Mouse (Mus musculus) cerebellum, postnatal 10 days (tissue): ENCODE measurements at regions not wholly inside any gene's neighbourhood (a gene's known extent, or its start where the extent isn't known, plus 50 kb on each side); places are given as distances from the start of the nearest gene placed in this dataset.

Source experiments
- DNase-seq, 2 experiments: peaks; one replicate each; pipeline ENCODE4 v3.0.0; 2021; ENCODE audit warnings: mixed read lengths in 2 of 2

DNA sequence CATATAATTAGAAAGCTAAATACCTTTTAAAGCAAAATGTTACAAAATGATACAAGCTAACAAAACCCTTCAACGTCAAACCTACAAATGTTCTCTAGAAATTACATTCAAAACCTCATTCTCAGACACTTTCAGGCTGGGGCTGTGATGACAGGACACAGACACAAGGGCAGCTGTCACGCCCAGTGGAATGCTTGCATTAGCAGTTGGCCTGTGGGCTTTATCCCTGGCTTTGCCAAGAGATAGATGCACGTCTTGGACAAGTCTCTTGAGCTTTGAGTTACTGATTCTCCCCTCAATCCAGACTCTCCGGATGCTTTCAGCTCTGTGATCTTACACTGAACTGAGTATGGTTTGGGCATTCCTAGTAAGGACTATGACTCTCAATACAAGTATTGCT is 196.1 kb upstream of the Jade1 start:
- DNase-seq, result no peak

DNA sequence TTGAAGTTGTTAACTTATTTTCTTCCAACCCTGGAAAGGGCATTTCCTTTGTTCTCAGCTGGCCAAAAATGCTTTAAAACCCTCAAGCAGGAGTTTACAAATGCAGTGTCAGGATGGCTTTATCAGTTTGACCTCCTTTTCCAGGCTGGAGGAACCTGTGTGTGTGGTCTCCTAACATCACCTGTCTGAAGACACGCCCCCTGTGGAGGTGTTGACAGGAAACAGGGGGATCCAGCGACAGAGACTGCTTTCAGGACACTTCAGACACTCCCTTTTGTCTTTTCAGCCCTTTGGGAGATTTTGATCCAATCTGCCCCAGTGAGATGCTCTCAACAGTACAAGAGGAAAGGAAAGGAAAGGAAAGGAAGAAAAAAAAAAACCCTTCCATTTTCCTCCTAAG is 202.5 kb upstream of the Jade1 start:
- DNase-seq, result no peak

DNA sequence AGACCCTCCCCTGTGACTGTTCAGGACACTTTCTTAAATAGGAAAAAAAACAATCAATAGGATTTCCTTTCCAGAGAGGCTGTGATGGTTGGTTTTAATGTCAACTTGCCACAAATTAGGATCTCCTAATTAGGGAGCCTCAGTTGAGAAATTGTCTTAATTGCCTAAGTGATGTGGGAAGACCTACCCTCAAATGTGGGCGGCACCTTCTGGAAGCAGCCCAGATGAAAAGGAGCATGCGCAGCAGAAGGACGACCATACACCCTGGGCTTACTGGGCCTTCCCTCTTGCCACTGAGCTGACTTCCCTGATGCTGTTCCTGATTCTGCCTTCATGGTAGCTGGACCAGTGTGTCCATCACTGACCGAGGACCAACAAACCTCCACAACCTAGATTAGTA is 203.7 kb upstream of the Jade1 start:
- no peak for DNase-seq

DNA sequence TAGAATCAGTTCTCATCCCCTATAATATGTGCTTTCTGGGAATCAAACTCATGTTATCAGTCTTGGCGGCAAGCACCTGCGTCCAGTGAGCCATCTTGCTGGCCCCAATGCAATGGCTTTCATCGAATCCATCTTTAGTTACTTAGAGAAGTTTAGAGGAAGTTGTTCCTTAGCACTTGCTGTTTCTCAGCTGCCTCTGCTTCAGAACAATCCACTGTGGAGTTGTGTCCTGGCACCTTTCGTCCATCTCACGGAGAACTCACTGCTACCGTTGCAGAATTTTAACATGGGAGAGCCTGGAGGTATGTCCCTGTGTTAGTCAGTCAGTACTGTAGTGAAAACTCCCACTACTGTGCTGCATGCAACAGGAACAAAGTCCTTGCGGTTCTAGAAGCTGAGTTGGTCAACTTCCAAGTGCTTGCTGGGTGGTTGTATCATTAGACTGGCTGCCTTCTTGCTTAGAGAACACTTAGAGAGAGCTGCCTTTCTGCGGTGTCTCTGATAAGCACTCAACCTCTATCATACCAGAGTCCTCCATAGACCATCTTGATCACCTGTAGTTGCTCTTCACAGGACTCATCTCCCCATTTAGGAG is 204.3 kb upstream of the Jade1 start:
- no peak for DNase-seq

DNA sequence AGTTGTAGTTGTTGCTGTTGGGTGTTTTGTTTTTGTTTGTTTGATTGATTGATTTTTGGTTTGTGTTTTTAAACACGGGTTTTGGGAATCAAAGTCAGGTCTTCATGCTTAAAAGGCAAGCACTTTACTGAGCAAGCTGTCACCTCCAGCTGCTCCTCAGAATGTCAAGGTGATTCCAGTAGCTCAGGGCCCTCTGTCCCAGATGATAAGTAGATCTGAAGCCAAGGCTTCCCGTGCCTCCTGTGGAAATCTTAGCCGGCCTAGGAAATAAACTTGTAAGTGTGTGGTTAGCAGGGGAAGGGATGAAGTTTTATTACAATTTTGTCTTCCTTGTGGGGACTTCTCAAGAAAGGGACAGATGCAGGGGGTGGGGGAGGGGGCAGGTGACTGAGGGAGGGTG is 205.2 kb upstream of the Jade1 start:
- no peak for DNase-seq

DNA sequence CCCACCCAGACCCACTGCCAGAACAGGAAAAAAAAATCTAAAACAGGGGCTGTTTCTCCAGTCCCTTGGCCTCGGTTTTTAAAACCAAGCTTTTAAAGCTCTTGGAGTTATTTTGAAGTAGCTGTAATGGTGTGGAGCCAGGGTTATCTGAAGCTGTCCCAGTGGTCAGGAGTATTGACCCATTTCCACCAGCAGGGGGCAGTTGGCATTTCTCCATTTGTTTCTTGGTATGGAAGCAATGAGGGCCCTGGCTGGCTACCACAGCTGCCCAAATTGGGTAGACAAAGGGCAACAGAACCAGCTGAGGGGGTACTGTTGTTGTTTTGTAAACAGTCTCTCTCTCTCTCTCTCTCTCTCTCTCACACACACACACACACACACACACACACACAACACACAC is 206.7 kb upstream of the Jade1 start:
- peak; percentile 45 to 52 for DNase-seq

DNA sequence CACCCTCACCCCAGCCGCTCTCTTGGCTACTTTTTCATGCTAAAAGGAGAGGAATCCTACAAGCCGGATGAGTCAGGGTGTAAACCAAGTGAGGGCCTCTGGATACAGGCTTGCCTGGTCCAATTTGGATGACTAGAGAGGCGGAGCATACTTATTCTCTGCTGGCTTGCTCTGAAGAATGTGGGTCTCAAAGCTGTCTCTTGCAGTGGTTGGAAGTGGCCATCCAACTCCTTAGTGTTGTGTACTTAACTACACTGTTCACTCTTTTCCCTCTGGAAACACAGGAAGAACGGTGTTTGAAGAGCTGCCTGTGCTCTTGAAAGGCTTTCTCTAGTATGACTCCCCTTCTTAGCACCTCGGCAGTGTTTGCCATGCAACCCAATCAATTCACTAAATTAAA is 208.7 kb upstream of the Jade1 start:
- DNase-seq, result no peak

DNA sequence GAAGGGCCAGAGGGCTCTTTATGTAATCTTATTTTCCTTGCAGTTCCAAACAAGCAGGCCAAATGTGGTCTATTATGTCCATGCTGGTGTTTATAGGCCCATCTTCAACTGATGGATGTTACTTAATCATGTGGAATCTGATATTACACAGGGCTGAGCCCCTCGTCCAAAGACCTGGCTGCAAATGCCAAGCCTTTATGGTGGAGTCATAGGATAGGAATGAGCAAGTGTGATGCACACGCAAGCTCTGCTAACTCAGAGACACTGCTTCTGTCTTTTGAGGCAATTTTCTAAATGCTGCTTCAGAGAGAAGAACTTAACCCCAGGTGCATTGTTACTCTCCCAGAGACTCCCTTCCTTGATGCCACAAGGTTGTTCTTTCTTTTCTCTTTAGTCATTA is 212.1 kb upstream of the Jade1 start:
- no peak for DNase-seq

DNA sequence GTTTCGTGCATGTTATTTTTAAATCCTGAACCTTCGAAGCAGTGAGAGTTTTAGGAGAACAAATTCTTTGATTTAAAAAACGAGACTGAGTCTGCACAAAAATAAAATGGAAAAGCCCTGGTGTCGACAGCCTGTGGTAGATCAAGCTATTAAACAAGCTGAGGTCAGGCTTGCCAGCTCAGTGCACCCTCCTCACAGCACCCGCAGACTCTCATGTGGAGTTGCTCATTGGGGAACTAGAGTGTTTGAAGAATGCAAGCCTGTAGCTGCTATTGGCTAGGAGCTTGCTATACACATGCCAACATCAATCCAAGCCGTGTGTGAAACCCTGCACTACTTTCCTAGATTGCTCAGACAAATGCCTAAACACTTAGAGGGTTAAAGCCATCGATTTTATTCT is 223.1 kb upstream of the Jade1 start:
- DNase-seq, result no peak

DNA sequence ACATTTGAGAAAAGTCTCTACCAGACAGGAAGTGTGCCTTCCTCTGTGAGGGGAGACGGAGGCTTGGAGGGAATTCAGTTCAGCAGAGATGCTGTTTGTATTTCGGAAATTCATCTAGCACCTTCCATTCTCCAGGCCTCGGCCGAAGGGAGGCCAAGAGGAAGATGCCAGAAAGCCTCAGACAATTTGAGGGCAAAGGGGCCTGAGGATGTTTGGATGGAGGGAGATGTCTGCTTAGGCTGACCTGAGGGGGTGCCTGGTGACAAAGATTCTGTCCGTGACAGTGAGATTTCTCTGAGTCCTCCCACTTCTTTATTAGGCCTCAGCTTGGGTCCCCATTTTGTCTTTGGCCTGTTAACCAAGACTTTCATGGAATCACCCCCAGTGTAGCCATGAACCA is 225.2 kb upstream of the Jade1 start:
- DNase-seq, result no peak

DNA sequence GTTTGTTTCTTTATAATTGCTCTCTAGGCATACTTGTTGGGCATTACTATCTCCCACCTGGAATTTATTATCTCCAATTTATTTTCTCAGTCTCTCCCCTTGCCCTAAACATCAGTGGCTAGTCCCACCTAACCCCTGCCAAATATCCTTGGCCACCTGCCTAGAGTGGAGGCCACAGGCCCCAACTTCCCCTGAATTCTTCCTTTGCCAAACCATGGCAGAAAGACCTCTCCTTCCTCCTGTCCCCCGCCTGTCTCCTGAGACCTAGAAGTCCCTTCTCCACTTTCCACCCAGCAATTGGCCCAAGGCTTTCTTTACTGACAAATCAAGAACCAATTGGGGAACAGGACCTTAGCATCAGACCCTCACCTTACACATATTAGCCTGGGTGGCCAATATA is 226.7 kb upstream of the Jade1 start:
- peak; percentile 30 to 43 for DNase-seq

DNA sequence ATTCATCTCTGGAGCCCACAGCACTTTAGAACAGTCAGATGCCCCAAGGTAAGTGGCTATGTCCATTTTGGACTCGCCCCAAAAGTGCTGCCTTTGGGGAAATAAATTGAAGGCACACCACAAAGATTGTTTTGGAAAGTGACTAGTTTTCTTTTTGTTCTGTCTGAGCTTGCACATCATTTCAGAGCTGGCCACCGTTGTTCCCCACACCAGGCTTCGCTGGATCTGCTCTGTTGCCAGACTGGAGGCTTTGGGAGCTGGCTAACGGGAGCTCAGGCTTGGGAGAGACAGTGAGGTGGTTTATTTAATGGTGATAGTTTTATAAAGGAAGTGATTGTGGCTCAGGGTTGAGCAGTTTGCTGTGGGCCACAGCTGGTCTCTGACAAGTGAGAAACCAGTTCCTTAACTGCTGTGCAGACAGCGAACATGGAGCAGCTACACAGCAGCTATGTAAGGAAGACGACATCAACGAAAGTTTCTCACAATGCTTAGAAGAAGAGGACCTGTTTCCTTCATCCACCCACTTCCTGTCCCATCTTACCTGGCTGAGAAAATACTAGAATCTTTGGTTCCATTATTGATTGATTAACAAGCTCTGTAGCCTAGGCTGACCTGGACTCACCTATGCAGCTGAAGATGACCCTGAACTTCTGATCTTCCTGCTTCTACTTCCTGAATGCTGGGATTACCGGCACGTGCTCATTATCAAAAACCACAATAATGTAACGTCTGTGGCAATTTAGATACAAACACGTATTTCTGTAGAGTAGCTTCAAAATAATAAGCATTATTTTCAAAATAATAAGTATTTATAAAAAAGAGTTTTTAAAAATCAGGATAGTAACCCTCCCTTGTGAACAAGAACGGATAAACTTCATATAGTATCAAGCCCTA is 229.1 kb upstream of the Jade1 start:
- DNase-seq, result no peak

DNA sequence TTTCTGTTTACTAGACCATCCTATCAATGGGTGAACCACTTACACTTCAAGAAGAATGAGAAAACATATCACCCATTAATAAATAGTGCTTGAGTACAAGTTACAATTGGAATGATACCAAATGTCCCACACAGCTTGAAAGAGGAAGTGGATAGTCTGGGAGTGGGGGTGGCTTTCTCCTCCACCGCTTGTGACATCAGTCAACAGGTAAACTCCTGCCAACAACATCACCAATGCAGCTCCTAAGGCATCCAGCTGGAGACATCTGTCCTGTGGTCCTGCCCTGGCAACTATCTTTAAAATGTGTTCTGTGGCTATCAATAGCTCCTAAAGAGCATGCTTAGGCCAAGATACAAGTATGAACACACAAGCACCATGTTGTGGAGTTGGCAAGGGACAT is 233.7 kb upstream of the Jade1 start:
- DNase-seq, result no peak

DNA sequence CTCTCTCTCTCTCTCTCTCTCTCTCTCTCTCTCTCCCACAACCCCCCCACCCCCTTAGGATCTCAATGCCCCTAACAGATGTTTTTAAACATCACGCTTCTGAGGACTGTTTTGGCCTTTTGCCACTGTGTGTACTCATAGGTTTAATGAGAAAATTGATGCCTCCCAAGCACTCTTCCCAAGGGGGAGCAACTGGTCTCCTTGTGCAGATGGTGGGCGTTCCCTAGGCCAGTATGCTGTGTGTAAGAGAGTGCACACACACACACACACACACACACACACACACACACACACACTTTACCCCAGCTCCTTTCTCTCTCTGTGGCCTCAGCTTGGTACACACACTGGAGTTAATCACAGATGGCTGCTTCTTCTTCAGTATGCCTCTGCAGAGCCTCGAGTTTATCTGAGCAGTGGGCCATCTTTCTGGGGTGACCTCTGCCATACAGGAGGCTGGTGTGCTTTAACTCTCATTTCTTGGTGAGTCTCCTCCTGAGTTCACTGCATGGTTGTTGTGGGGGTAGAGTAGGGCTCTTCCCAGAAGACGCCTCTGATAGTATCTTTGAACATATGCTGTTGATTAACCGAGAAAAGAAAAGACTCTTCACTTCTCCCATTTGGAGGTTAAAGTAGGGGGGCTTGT is 236.2 kb upstream of the Jade1 start:
- DNase-seq, result no peak

DNA sequence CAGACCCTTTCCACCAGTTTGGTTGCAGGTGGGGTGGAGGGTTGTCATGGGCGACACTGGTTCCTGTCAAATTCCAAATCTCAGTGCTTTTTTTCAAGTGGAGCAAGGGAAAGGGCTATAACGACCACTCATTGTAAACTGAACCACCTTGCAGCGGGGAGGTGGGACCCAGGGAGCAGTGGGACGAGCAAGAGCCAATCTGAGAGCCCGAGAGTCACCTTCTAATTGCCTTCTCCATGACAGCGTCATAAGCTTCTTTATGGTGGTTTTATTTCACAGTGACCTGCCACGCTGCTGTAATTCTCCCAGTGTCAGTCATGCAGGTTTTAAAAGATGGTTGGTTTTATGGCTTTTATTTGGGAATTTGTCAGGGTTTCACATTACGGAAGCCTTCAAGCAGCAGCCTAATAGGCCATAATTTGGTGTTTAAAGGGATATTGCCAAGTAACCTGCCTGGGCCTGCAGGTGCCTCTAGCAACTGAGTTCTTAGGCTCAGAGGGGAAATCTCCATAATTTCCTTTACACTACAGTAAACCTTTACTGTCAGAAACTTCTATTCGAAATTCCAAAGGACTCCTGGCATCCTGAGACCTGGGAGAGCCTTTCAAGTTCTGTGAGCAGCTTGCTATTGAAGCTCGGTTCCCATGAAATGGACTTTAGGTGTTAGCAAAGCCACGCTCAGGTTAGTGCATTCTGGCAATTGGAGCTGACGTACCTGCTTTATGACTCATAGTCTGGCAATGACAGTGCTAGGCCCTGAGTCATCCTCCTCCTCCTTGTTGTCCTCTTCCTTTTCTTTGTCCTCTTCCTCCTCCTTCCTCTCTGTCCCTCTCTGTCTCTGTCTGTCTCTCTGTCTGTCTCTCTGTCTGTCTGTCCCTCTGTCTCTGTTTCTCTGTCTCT is 235.6 kb upstream of the Pgrmc2 start:
- no peak for DNase-seq

DNA sequence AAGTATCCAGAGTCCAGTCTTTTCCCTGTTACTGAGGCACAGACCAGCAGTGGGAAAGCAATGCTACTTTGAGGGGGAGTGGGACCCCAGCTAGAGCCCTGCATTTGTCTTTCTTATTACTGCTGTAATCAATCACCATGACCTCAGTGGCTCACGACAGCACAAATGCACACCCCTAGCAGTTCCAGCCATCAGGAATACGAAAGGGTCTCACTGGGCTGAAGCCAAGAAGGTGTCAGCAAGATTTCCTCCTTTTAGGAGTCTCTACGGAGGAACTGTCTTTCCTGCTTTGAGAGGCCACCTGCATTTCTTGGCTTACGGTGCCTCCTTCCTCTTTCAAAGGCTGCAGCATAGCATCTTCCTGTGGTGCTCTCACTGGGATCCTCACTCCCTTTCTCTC is 234.3 kb upstream of the Pgrmc2 start:
- DNase-seq, result no peak

DNA sequence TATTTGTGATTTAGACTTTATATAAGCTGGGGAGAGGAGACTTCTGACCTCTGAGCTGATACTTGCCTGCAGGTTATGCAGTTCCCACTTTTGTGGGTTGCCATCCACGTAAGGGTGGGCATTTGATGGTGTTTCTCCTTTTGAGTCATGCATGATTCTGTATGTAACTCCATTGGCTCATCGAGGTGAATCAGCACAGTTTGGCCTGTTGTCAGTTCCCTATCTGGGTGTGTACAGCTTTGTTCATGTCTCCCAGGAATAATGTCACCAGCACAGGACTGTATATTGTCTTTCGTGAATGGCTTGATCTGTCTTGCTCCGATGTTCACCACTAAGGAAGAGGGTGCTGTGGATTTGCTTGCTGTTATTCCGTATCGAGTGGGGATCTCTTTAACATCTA is 229.6 kb upstream of the Pgrmc2 start:
- no peak for DNase-seq

DNA sequence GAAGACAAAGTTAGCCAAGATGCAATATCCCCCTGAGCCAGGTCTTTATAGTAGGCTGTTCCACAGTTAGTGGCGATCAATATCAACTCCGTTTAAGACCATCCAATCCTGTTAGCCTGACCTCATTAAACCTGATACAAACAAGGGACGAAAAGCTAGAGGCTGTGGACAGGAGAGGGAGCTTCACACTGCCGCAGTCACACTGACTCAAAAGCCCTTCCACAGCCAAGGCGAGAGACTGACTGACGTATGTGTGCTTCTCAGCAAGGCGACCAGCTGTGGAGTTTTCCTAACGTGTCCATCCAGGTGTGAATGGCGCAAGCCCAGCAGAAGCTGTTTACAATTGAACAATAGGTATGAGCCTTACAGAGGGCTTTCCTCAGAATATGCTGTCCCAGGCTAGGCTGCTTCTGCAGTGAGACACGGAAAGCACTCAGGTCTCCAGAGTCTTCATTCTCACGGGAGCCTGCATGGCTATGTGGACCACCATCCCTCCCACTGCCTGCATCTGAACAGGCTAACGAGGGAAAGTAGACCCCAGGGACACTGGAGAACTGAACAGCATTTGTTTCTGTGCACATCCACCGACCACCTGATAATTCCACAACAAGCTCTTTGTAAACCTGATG is 224.7 kb upstream of the Pgrmc2 start:
- DNase-seq, result no peak

DNA sequence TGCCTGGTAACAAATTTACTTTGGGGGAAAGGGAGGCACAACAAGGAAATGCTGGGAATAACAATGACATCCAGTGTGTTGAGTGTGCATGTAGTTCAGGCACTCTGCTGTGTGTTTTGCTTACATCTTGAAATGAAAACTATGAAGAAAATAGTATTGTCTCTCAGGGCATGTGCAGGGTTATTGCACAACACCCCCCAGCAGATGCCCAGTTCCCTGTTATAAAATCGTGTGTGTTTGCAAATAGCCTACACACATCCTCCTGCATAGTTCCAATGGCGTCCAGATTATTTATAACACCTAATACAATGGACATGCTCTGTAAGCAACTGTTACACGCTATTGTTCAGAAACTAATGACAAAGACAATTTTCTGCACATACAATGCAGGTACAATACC is 220.0 kb upstream of the Pgrmc2 start:
- no peak for DNase-seq

DNA sequence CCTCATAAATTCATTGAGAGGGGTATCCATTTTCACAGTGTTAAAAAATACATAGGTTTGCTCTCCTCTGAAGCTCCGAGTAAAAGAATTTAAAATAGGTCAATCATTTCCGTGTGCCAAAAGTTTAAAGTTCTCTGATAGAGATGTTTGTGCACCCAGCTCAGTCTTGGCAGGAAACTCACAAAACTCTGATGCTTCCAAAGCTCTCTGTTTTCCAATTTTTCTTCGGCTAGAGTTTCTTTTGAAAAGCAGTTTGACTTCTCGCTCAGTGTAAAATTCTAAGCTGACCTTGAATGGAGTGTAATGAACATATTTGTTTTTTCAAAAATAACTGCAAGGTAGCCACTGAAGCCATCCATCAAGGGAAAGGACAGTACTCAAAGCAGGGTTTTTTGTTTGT is 215.9 kb upstream of the Pgrmc2 start:
- no peak for DNase-seq

DNA sequence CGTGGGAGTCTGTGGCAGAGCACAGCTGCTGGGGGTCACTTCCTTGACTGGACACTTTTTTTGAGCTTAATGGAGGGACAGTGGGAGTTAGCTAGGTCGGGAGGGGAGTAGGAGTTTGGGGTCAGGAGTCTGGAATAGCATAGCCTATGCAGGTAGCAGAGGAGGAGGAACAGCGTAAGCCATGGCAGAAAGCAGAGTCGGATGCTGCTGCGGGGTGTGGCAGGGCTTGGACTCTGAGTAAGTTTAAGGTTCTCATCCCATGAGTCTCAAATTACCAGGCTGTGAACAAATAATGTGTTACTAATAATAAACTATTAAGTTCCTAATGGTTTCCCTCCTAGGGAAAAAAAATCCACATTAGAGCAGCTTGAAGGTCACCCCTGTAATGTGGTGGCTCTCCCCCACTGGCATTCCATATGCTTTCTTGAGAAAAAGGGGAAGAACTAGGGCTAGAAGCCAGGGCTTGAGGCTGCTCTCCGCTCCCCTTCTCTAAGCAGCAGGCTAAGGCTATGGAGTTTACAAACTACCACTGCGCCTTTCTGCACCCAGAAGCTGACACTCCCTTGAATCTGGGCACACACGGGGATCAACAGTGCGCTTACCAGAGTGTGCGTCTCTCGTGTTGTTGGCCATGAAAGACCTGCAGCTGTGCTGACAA is 213.4 kb upstream of the Pgrmc2 start:
- peak; percentile 32 to 45 for DNase-seq

DNA sequence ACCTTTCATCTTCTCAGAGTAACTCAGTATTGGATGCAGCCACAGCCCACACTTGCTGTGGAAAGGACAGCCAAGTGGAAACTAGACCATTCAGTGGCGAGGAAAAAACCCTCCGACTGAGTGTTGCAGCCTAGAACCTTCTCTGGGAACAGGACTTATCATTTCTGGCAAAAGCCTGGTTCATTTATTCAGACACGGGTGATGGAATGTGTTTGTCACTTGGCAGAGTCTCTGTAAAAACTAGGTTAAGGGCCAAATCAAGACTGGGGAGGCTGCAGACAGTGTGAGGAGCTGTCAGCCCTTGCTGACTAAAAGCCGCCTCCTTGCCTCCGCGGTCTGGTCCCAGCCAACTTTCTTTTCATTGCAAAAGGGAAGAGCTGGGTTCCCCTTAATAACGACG is 212.3 kb upstream of the Pgrmc2 start:
- peak; percentile 31 to 43 for DNase-seq
